Mouse (Mus musculus): ENCODE measurements around the gene Bcl2l15.

Gene Bcl2l15

DNA sequence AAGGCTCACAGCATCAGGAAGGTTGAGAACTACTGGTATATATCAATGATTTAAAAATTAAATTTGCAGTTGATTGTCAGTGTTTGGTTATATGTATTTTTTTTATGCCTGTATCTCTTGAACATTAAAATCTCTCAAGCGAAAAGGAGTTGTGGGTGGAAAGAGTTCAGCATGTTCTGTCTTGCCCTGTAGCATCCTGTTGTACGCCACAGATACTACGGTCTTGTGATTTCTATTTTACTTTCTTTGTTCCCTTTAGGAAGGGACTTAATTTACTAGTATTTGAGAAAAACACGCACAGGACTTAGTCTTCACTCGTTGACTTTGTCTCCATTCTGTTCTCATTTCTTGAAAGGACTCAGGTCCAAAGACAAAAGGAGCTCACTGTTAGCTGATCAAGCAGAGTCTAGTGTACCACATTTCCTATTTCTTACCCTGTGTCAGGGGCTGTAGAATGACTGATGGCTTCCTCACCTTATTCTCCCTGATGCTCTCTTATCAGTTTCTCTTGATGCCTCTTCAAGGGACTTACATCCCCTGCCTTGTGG lies 35.1 kb downstream of the Bcl2l15 start:
- no peak for DNase-seq (ENCODE audit: low spot score in 2 of 2)

DNA sequence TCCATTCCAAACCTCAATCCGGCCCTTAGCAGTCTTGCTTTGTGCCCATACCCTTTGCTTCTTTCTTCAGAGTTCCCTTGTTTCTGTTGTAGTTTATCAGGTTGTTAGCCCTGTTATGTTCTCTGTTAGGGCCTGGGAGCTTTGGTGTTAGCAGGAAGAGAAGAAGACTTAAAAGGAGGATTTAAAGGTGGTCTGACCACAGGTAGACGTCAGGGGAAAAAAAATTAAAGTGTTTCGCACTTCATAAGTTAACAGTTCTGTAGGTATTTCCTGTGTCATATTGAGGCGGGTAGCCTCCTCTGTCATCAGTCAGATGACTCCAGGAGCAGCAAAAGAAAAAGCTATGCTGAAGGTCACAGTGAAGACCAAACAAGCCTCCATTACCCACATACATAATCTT lies 35.6 kb downstream of the Bcl2l15 start:
- DNase-seq (ENCODE audit: low spot score in 2 of 2): no peak

DNA sequence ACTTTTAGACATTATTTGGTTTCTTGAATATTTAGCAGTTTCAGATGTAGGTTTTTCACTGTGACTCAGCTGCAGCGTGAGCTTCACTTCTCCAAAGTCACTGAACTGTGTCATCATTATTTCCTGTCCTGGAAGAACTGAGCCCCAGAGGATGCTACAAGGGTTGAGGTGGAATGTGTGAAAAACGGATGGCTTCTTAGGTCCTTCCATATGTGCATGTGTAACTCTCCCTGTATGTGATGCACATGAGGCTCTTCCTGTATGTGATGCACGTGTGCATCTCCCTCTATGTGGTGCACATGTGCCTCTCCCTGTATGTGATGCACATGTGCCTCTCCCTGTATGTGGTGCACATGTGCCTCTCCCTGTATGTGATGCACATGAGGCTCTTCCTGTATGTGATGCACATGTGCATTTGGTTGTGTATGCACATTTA lies 40.3 kb downstream of the Bcl2l15 start:
- DNase-seq (ENCODE audit: low spot score in 2 of 2): no peak

DNA sequence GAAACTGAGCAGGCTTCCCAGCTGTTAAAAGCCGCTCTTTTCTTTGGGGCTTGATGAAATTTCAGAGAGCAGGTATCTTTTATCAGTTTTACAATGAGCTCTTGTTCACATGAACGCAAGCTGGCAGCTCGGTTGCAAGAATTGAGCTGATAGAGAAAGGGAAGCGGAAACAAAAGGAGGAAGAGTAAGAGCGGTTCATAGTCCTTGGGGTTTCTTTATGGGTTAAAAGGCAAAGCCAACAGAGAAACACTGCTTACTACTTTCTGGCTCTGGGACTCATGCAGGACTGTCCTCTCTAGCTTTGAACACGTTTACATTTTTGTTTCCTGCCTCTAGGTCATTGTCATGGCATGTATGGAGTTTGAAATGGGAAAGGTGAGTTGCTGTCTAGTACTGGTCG lies 41.9 kb downstream of the Bcl2l15 start:
- no peak for DNase-seq (ENCODE audit: low spot score in 2 of 2)

DNA sequence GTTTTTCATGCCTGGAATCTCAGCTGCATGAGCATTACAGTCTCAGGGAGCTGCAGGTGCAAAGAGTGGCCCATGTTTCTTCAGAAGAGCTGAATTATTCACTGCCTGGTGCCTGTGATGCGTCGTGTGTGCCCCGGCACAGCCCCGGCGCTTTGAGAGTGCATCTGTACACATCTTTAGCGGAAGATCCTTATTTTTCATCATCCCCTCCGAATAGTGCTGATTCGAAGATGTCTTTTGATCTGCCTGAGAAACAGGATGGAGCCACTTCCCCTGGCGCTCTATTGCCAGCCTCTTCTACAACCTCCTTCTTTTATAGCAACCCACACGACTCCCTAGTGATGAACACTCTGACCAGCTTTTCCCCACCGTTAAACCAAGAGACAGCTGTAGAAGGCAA lies 53.5 kb downstream of the Bcl2l15 start:
- no peak for DNase-seq (ENCODE audit: low spot score in 2 of 2)

DNA sequence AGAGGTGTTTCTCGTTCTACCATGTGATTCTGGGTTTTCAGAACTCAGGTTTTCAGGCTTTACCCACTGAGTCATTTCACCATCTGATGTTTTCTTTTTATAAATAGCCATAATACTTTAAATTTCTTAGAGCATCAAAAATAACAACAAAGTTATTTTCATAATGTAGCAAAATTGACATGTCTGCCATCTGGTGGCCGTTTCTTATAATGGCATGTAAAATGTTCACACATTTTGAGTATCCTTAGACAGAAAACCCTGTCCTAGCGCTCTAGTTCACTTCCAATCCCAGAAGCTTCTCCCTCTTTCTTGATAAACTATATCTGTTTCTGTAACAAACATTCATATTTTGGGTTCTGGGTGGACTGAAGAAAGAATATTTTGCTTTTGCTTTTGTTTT lies 55.2 kb downstream of the Bcl2l15 start:
- peak; percentile 36 to 71 for DNase-seq (ENCODE audit: low spot score in 2 of 2)

DNA sequence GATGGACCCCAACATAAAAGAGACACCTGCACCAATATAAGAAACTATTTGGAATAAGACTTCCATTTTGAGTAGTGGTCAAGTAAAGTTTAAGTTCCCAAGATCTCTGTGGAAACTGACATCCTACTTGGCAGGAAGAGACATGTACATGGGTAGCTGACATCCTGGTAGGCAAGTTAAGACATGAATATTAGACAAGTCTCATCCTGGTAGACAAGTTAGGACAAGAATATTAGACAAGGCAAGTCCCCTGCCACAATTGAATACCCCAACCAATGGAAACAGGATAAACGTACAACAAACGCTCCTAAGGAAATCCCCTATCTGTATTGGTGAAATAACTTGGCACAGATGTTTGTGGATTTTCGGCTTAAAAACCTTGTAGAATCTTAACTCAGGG lies 61.0 kb downstream of the Bcl2l15 start:
- no peak for DNase-seq (ENCODE audit: low spot score in 2 of 2)

Data from spleen, postnatal 4 days (tissue).